Mouse (Mus musculus): Measurements from ENCODE around the gene Slc8a3. TPM values are rescaled to one million over a fixed set of nuclear protein-coding genes. Genes with fewer than 3 reads are reported as not detected.

Gene Slc8a3
- total and polyA plus RNA-seq, 3 experiments: 0.11 TPM; not detected in 2

DNA sequence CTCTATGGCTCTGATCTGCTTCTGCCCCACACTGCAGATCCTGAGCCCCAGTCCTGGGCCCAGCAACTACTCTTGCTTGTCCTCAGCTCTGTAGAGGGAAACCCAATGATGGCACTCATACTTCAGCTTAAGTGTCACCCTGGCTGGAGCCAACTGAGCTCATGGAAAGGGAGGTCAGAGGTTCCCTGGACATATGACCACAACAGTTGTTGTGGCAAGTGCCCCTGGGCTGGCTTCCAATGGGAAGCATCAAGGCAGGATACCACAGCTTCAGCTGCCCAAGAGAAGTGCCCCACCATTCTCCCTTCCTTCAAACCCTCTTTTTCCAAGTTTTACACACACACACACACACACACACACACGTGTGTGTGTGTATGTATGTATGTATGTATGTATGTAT lies 88.5 kb downstream of the Slc8a3 start:
- Histone ChIP-seq H3K27me3 (replicated peaks) (peaks cover 33% of the 10 kb centered on the region), H3K27ac (ENCODE audit: insufficient read depth, low read depth) (no peak overlapping the region), H3K4me3 (replicated peaks in 1 of 3; ENCODE audit: low read depth in 2 of 3, low read length in 2 of 3, poor library complexity in 1 of 3) (no peak overlapping the region), H3K9me3 (replicated peaks; ENCODE audit: low read length) (no peaks in the 10 kb centered on the region), H3K4me2 (ENCODE audit: insufficient read depth, low read depth, poor library complexity, severe bottlenecking) (no peak overlapping the region), H3K36me3 (replicated peaks in 1 of 2; ENCODE audit: control insufficient read depth in 1 of 2, insufficient read depth in 1 of 2, low read length in 1 of 2) (no peaks in the 10 kb centered on the region), H3K9ac (ENCODE audit: insufficient read depth, low read depth) (no peak overlapping the region), H3K4me1 (ENCODE audit: control insufficient read depth in 1 of 2, insufficient read depth in 2 of 2) (no peaks in the 10 kb centered on the region), H3K79me2 (replicated peaks; ENCODE audit: control insufficient read depth, extremely low read depth, insufficient read depth, poor library complexity, severe bottlenecking) (no peaks in the 10 kb centered on the region)
- no peak for DNase-seq (ENCODE audit: extremely low read depth)
- dilution Hi-C loops (cut with MboI; ENCODE audit: extremely low pct_ligation_motif_present, extremely low pct_unique_long_range_greater_than_20kb, low sequenced_read_pairs) (no loop called here), in situ Hi-C loops (cut with MboI; ENCODE audit: low pct_ligation_motif_present, low pct_unique_long_range_greater_than_20kb, low sequenced_read_pairs) (no loop called here)
- TF ChIP-seq PAX5 (IDR thresholded peaks at IDR 0.05; ENCODE audit: low read length): no peak
- no peak for TF ChIP-seq MAFK (IDR thresholded peaks at IDR 0.05; ENCODE audit: insufficient replicate concordance, low read length)

DNA sequence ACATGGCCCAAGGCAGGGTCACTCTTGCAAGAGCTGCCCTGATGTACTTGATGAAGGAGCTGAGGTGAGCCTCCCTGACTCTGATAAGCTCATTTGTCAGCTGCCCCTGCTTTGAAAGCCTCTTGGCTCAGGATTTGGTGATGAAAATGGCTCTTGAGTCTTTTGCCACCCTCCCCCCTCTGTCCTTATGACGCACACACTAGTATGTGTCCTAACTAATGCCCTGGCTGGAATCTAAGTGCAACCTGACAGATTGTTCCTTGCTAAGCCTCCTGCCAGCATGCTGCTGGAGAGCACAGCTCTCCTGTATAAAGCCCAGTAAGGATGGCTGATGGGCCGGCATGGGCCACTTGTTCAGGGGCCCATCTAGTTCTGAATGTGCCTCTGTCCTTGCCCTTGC lies 91.3 kb downstream of the Slc8a3 start:
- Histone ChIP-seq H3K79me2 (replicated peaks; ENCODE audit: control insufficient read depth, extremely low read depth, insufficient read depth, poor library complexity, severe bottlenecking) (no peaks in the 10 kb centered on the region), H3K4me3 (replicated peaks in 1 of 3; ENCODE audit: low read depth in 2 of 3, low read length in 2 of 3, poor library complexity in 1 of 3) (no peak overlapping the region), H3K27me3 (replicated peaks) (peaks cover 38% of the 10 kb centered on the region), H3K4me1 (ENCODE audit: control insufficient read depth in 1 of 2, insufficient read depth in 2 of 2) (no peaks in the 10 kb centered on the region), H3K9ac (ENCODE audit: insufficient read depth, low read depth) (no peak overlapping the region), H3K9me3 (replicated peaks; ENCODE audit: low read length) (no peaks in the 10 kb centered on the region), H3K4me2 (ENCODE audit: insufficient read depth, low read depth, poor library complexity, severe bottlenecking) (no peak overlapping the region), H3K36me3 (replicated peaks in 1 of 2; ENCODE audit: control insufficient read depth in 1 of 2, insufficient read depth in 1 of 2, low read length in 1 of 2) (no peaks in the 10 kb centered on the region), H3K27ac (ENCODE audit: insufficient read depth, low read depth) (no peak overlapping the region)
- dilution Hi-C loops (cut with MboI; ENCODE audit: extremely low pct_ligation_motif_present, extremely low pct_unique_long_range_greater_than_20kb, low sequenced_read_pairs) (no loop called here), in situ Hi-C loops (cut with MboI; ENCODE audit: low pct_ligation_motif_present, low pct_unique_long_range_greater_than_20kb, low sequenced_read_pairs) (no loop called here)
- no peak for DNase-seq (ENCODE audit: extremely low read depth)
- TF ChIP-seq KAT2A (IDR thresholded peaks at IDR 0.05; ENCODE audit: insufficient replicate concordance, low read length): no peak
- TF ChIP-seq SIN3A (IDR thresholded peaks at IDR 0.05; ENCODE audit: low read length): no peak

DNA sequence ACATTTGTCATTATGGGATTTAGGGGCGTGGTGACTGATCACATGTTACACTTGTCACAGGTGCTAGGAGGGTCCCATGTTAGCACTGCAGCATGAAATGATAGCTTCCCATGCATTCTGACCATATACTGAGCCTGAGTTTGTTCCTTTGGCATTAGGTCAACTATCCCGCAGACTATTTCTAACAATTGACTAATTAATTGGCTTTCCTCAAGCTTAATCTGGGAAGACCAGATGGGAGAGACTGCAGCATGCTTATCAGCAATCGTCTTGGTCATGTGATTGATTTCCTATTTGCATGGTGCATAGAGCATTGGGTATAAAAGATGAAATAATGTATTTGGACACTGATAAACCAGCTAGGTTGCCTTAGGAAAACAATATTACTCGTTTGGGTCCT lies 91.9 kb downstream of the Slc8a3 start:
- H3K4me3 ChIP-seq (replicated peaks in 1 of 3; ENCODE audit: low read depth in 2 of 3, low read length in 2 of 3, poor library complexity in 1 of 3): no peak overlapping the region
- H3K27ac ChIP-seq (ENCODE audit: insufficient read depth, low read depth): no peak overlapping the region
- in situ Hi-C loops (cut with MboI; ENCODE audit: low pct_ligation_motif_present, low pct_unique_long_range_greater_than_20kb, low sequenced_read_pairs): no loop called here
- H3K27me3 ChIP-seq (replicated peaks): peaks cover 38% of the 10 kb centered on the region
- no peaks in the 10 kb centered on the region for H3K79me2 ChIP-seq (replicated peaks; ENCODE audit: control insufficient read depth, extremely low read depth, insufficient read depth, poor library complexity, severe bottlenecking)
- H3K4me1 ChIP-seq (ENCODE audit: control insufficient read depth in 1 of 2, insufficient read depth in 2 of 2): no peaks in the 10 kb centered on the region
- H3K9me3 ChIP-seq (replicated peaks; ENCODE audit: low read length): peaks cover 3% of the 10 kb centered on the region
- TF ChIP-seq NRF1 (IDR thresholded peaks at IDR 0.05; ENCODE audit: low read depth, low read length) (no peak), SMC3 (IDR thresholded peaks at IDR 0.05; ENCODE audit: low read depth, low read length) (no peak), ETS1 (conservative IDR thresholded peaks at IDR 0.05; ENCODE audit: low read depth, low read length) (no peak), KAT2A (IDR thresholded peaks at IDR 0.05; ENCODE audit: insufficient replicate concordance, low read length) (no peak), JUN (IDR thresholded peaks at IDR 0.05; ENCODE audit: insufficient read depth, low read depth, low read length) (no peak), NELFE (IDR thresholded peaks at IDR 0.05; ENCODE audit: low read depth, low read length) (no peak), RAD21 (IDR thresholded peaks at IDR 0.05; ENCODE audit: low read depth, low read length) (no peak), ZC3H11A (IDR thresholded peaks at IDR 0.05; ENCODE audit: low read depth, low read length) (no peak), MEF2A (IDR thresholded peaks at IDR 0.05; ENCODE audit: borderline replicate concordance, low read depth, low read length) (no peak), CHD1 (IDR thresholded peaks at IDR 0.05; ENCODE audit: low read depth, low read length) (no peak), TCF12 (IDR thresholded peaks at IDR 0.05; ENCODE audit: low read depth, low read length) (no peak), EP300 (IDR thresholded peaks at IDR 0.05; ENCODE audit: low read length) (no peak), ZMIZ1 (IDR thresholded peaks at IDR 0.05; ENCODE audit: low read depth, low read length) (no peak)
- no peak overlapping the region for H3K4me2 ChIP-seq (ENCODE audit: insufficient read depth, low read depth, poor library complexity, severe bottlenecking)
- no peak for DNase-seq (ENCODE audit: extremely low read depth)
- no peaks in the 10 kb centered on the region for H3K36me3 ChIP-seq (replicated peaks in 1 of 2; ENCODE audit: control insufficient read depth in 1 of 2, insufficient read depth in 1 of 2, low read length in 1 of 2)
- dilution Hi-C loops (cut with MboI; ENCODE audit: extremely low pct_ligation_motif_present, extremely low pct_unique_long_range_greater_than_20kb, low sequenced_read_pairs): no loop called here
- H3K9ac ChIP-seq (ENCODE audit: insufficient read depth, low read depth): no peak overlapping the region
